In the genomic region with DNA sequence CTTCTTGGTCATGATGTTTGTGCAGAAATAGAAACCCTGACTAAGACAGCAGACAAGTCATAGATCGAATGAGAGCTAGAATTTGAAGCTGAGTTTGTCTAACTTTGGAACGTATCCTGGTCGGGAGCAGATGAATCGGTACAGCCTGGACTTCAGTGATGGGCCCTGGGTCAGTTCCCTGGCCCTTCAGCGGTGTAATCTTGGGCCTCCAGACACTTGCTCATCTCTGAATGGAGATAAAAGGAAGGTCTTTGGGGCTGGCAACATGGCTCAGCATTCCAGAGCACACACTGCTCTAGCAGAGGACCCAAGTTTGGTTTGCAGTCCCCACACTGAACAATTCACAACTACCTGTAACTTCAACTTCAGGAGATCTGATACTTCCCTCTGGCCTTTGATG, we compare ENCODE assay signal across 27 mouse cellular contexts. TPM values are rescaled to one million over a fixed set of nuclear protein-coding genes. Genes with fewer than 3 reads are reported as not detected.
DNase-seq lines count a peak whose midpoint lies in the region; ATAC-seq and TF ChIP-seq lines count a peak whose summit lies in the region.
"Had no signal": no experiment of that assay in that cellular context is flagged by ENCODE, and none has a peak within 500 bp of the region (broad histone marks: within the 10 kb centered on the region; RNA-seq: fewer than 3 reads in every experiment).

No protein-coding gene starts in this region.

- H3K4me1 ChIP-seq in heart, embryonic 10.5 days: no peaks in the 10 kb centered on the region
- no peaks in the 10 kb centered on the region for H3K4me1 ChIP-seq in liver, embryonic 11.5 days (replicated peaks; ENCODE audit: control insufficient read depth, insufficient read depth, low read length)
- H3K4me1 ChIP-seq in liver, embryonic 15.5 days (replicated peaks): peaks cover 52% of the 10 kb centered on the region
- H3K4me1 ChIP-seq in cerebellum, adult 2 months (ENCODE audit: control insufficient read depth, insufficient read depth, low read length): no peaks in the 10 kb centered on the region
- no peaks in the 10 kb centered on the region for H3K4me1 ChIP-seq in kidney, embryonic 16.5 days (ENCODE audit: insufficient read depth, low read length)
- H3K4me1 ChIP-seq: embryonic facial prominence, embryonic 15.5 days; forebrain, embryonic 13.5 days; hindbrain, embryonic 10.5 days; intestine, embryonic 15.5 days had no signal

- H3K9me3 ChIP-seq in heart, embryonic 10.5 days: no peaks in the 10 kb centered on the region
- H3K9me3 ChIP-seq in liver, embryonic 11.5 days (ENCODE audit: control insufficient read depth, low read length): no peaks in the 10 kb centered on the region
- H3K9me3 ChIP-seq in liver, embryonic 15.5 days (replicated peaks): no peaks in the 10 kb centered on the region
- H3K9me3 ChIP-seq in kidney, embryonic 16.5 days (ENCODE audit: low read length): no peaks in the 10 kb centered on the region
- H3K9me3 ChIP-seq: embryonic facial prominence, embryonic 15.5 days; forebrain, embryonic 13.5 days; G1E; hindbrain, embryonic 10.5 days; intestine, embryonic 15.5 days had no signal

- no peak overlapping the region for H3K4me3 ChIP-seq in heart, embryonic 10.5 days
- H3K4me3 ChIP-seq in liver, embryonic 11.5 days (ENCODE audit: low read depth, low read length): no peak overlapping the region
- H3K4me3 ChIP-seq in liver, embryonic 15.5 days (replicated peaks): peak overlapping the region; percentile 41
- H3K4me3 ChIP-seq in cerebellum, adult 2 months (replicated peaks; ENCODE audit: insufficient read depth, low read depth, low read length): no peak overlapping the region
- H3K4me3 ChIP-seq in kidney, embryonic 16.5 days (ENCODE audit: low read length): no peak overlapping the region
- H3K4me3 ChIP-seq: embryonic facial prominence, embryonic 15.5 days; forebrain, embryonic 13.5 days; hindbrain, embryonic 10.5 days; intestine, embryonic 15.5 days had no signal

- 83% methylated on average over 5 of the region's 5 CpGs for WGBS in heart, embryonic 10.5 days
- whole genome bisulfite sequencing in liver, embryonic 11.5 days: 70% methylated on average over 5 of the region's 5 CpGs
- 64% methylated on average over 5 of the region's 5 CpGs for WGBS in liver, embryonic 15.5 days (ENCODE audit: insufficient replicate concordance)
- 91% methylated on average over 5 of the region's 5 CpGs for WGBS in cerebellum, adult 2 months
- 84% methylated on average over 5 of the region's 5 CpGs for whole genome bisulfite sequencing in kidney, embryonic 16.5 days

- no peak for TF ChIP-seq POLR2A in cerebellum, adult 2 months (IDR thresholded peaks at IDR 0.05; ENCODE audit: borderline replicate concordance, insufficient read depth, low read length)

- H3K9ac ChIP-seq in liver, embryonic 11.5 days (ENCODE audit: low read depth, low read length): no peak overlapping the region
- H3K9ac ChIP-seq in liver, embryonic 15.5 days: peak overlapping the region; percentile 43; the same call in 1 of the 2 replicates
- no peak overlapping the region for H3K9ac ChIP-seq in kidney, embryonic 16.5 days (replicated peaks; ENCODE audit: low read length)
- H3K9ac ChIP-seq: embryonic facial prominence, embryonic 15.5 days; forebrain, embryonic 13.5 days; forebrain, postnatal 0 days; hindbrain, embryonic 14.5 days; intestine, embryonic 15.5 days had no signal

- peaks cover 23% of the 10 kb centered on the region; the same call in 1 of the 2 replicates for H3K27me3 ChIP-seq in heart, embryonic 10.5 days (ENCODE audit: insufficient read depth, poor library complexity, severe bottlenecking)
- no peaks in the 10 kb centered on the region; the same call in 1 of the 2 replicates for H3K27me3 ChIP-seq in liver, embryonic 11.5 days (replicated peaks; ENCODE audit: control insufficient read depth, insufficient read depth, low read length)
- peaks cover 28% of the 10 kb centered on the region for H3K27me3 ChIP-seq in liver, embryonic 15.5 days
- no peaks in the 10 kb centered on the region for H3K27me3 ChIP-seq in cerebellum, adult 2 months (ENCODE audit: control insufficient read depth, insufficient read depth, low read length)
- peaks cover 16% of the 10 kb centered on the region for H3K27me3 ChIP-seq in kidney, embryonic 16.5 days (ENCODE audit: insufficient read depth, low read length)
- H3K27me3 ChIP-seq: embryonic facial prominence, embryonic 15.5 days; forebrain, embryonic 13.5 days; intestine, embryonic 15.5 days had no signal

- H3K4me2 ChIP-seq in liver, embryonic 11.5 days: no peak overlapping the region
- H3K4me2 ChIP-seq in liver, embryonic 15.5 days: peak overlapping the region; percentile 54
- no peak overlapping the region for H3K4me2 ChIP-seq in kidney, embryonic 16.5 days (replicated peaks; ENCODE audit: low read depth, low read length)
- H3K4me2 ChIP-seq: embryonic facial prominence, embryonic 15.5 days; forebrain, embryonic 13.5 days; hindbrain, embryonic 14.5 days; intestine, embryonic 15.5 days had no signal

- H3K36me3 ChIP-seq in heart, embryonic 10.5 days: no peaks in the 10 kb centered on the region
- no peaks in the 10 kb centered on the region for H3K36me3 ChIP-seq in liver, embryonic 11.5 days (ENCODE audit: control insufficient read depth, insufficient read depth, low read length)
- H3K36me3 ChIP-seq in liver, embryonic 15.5 days (replicated peaks): no peaks in the 10 kb centered on the region
- no peaks in the 10 kb centered on the region for H3K36me3 ChIP-seq in kidney, embryonic 16.5 days (ENCODE audit: insufficient read depth, low read length)
- H3K36me3 ChIP-seq: embryonic facial prominence, embryonic 15.5 days; G1E; hindbrain, embryonic 10.5 days; intestine, embryonic 15.5 days had no signal

- peak; percentile 75 for ATAC-seq in erythroblast, adult 5-6 weeks (replicated peaks; ENCODE audit: low FRiP score, poor library complexity, severe bottlenecking)
- ATAC-seq in liver, embryonic 11.5 days (replicated peaks; ENCODE audit: low FRiP score): 0 out of 2 replicates have a peak, but pooled peaks have one; percentile 47
- peak; percentile 83 for ATAC-seq in liver, embryonic 15.5 days (ENCODE audit: insufficient read depth)
- ATAC-seq in kidney, embryonic 16.5 days (ENCODE audit: low FRiP score, low TSS enrichment): no peak
- ATAC-seq: CD4-positive, CD25-positive, alpha-beta regulatory T cell, adult 4 months; forebrain, embryonic 13.5 days; forebrain, postnatal 0 days; intestine, embryonic 15.5 days had no signal

- no peak for TF ChIP-seq CTCF in cerebellum, adult 2 months (IDR thresholded peaks at IDR 0.05; ENCODE audit: borderline replicate concordance, insufficient read depth, low read depth, low read length)

- no peak overlapping the region for H3K27ac ChIP-seq in heart, embryonic 10.5 days
- peak overlapping the region; percentile 38; the same call in 1 of the 2 replicates for H3K27ac ChIP-seq in liver, embryonic 11.5 days (ENCODE audit: low read depth, low read length)
- peak overlapping the region; percentile 80 for H3K27ac ChIP-seq in liver, embryonic 15.5 days (replicated peaks)
- no peak overlapping the region for H3K27ac ChIP-seq in cerebellum, adult 2 months (ENCODE audit: insufficient read depth, low read length)
- no peak overlapping the region for H3K27ac ChIP-seq in kidney, embryonic 16.5 days (ENCODE audit: low read length)
- H3K27ac ChIP-seq: embryonic facial prominence, embryonic 15.5 days; forebrain, embryonic 13.5 days; hindbrain, embryonic 10.5 days; hindbrain, embryonic 14.5 days; intestine, embryonic 15.5 days had no signal

- intact Hi-C loops in heart, postnatal 10 days (cut with DNase I): no loop called here
- intact Hi-C loops in gastrocnemius, postnatal 36 days (cut with DNase I): no loop called here

- peak; percentile 81 for DNase-seq in heart, embryonic 10.5 days (ENCODE audit: low spot score)
- no peak for DNase-seq in heart, postnatal 10 days
- DNase-seq in liver, embryonic 11.5 days (ENCODE audit: low spot score): no peak
- DNase-seq in cerebellum, adult 2 months: no peak
- no peak for DNase-seq in gastrocnemius, postnatal 36 days
- DNase-seq: adrenal gland, adult 8-10 months; B cell, adult 2 months; cerebellum, adult 11 months; cerebellum, adult 9-11 months; cerebellum, postnatal 36 days; forebrain, postnatal 0 days; gastrocnemius, postnatal 14 days had no signal

RNA-seq across cellular contexts. Expression of gene Gm853, which starts 20.8 kb away (rescaled TPM):
- polyA plus RNA-seq in heart, embryonic 10.5 days (2016; fragmentation: Nextera tagmentation; extraction: Ambion mirVana): not detected in 2 replicates
- total RNA-seq in heart, postnatal 10 days (2021): not detected
- not detected in 2 replicates for total RNA-seq in erythroblast, adult 5-6 weeks (2015; ENCODE audit: low replicate concordance)
- total RNA-seq in erythroblast, adult 5-6 weeks (2017; ENCODE audit: low replicate concordance): not detected in 2 replicates
- not detected in 2 replicates for polyA plus RNA-seq in liver, embryonic 11.5 days (2014; fragmentation: Nextera tagmentation; extraction: Ambion mirVana)
- polyA plus RNA-seq in liver, embryonic 15.5 days (2015; fragmentation: Nextera tagmentation; extraction: Ambion mirVana): not detected in 2 replicates
- polyA plus RNA-seq in cerebellum, adult 2 months (2012; rRNA removed): 0.33 and 0.67 TPM in 2 replicates
- not detected for total RNA-seq in gastrocnemius, postnatal 36 days (2021)
- polyA plus RNA-seq in kidney, embryonic 16.5 days (2015; fragmentation: Nextera tagmentation; extraction: Ambion mirVana): 1.2 and 2.6 TPM in 2 replicates
- total RNA-seq: adrenal gland, adult 8-10 months; adrenal gland, postnatal 4 days; forebrain, postnatal 0 days; gastrocnemius, adult 18-20 months; gastrocnemius, postnatal 14 days; granulocyte monocyte progenitor cell, adult 5-6 weeks had no signal
- polyA plus RNA-seq: CD4-positive, CD25-positive, alpha-beta regulatory T cell, adult 4 months; embryonic facial prominence, embryonic 11.5 days; embryonic facial prominence, embryonic 15.5 days; forebrain, embryonic 13.5 days; G1E; heart, postnatal 0 days; intestine, embryonic 15.5 days had no signal

RNA-seq across cellular contexts. Expression of gene Serinc2, which starts 36.0 kb away (rescaled TPM):
- polyA plus RNA-seq in heart, embryonic 10.5 days (2016; fragmentation: Nextera tagmentation; extraction: Ambion mirVana): 5.4 and 12.1 TPM in 2 replicates
- total RNA-seq in heart, postnatal 10 days (2021): 1 to 10 TPM; 3.0 to 3.1 TPM
- not detected in 2 replicates for total RNA-seq in erythroblast, adult 5-6 weeks (2015; ENCODE audit: low replicate concordance)
- 1.3 TPM in 1 of 2 replicates, not detected in the other for total RNA-seq in erythroblast, adult 5-6 weeks (2017; ENCODE audit: low replicate concordance)
- polyA plus RNA-seq in liver, embryonic 11.5 days (2014; fragmentation: Nextera tagmentation; extraction: Ambion mirVana): 6.1 and 6.8 TPM in 2 replicates
- 1.1 and 1.3 TPM in 2 replicates for polyA plus RNA-seq in liver, embryonic 15.5 days (2015; fragmentation: Nextera tagmentation; extraction: Ambion mirVana)
- polyA plus RNA-seq in cerebellum, adult 2 months (2012; rRNA removed): 39.6 and 46.5 TPM in 2 replicates
- 10 to 100 TPM; 55.4 to 76.6 TPM for total RNA-seq in gastrocnemius, postnatal 36 days (2021)
- 58.6 and 65.0 TPM in 2 replicates for polyA plus RNA-seq in kidney, embryonic 16.5 days (2015; fragmentation: Nextera tagmentation; extraction: Ambion mirVana)
- total RNA-seq: G1E; granulocyte monocyte progenitor cell, adult 5-6 weeks had no signal
- polyA plus RNA-seq: G1E had no signal

Comparison
In these comparisons a context has a peak if more than half of its experiments do, and no peak if none do; other contexts are left out.
1. H3K27ac ChIP-seq: peak in liver, embryonic 11.5 days (single experiment) and liver, embryonic 15.5 days (single experiment); none in heart, embryonic 10.5 days (single experiment), cerebellum, adult 2 months (single experiment) and kidney, embryonic 16.5 days (single experiment).